In the genomic region with DNA sequence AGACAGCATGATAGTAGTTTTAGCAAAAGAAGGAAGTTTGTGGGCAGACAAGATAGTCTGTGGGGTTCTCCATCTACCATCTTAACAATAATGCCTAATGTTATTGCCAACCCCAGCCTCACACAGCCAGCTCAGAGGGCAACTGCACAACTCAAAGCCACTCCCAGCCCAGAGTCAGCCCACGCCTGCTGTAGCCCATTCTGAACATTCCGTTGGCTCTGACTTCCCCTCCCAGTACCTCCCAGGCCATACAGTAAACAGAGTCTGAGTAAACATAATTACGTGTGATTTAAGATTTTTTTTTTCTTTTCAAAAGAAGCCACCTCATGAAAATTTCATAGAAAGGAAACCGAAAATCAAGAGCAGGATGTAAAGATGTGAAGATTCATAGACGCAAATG, we compare ENCODE assay signal across 16 mouse cellular contexts.
DNase-seq lines count a peak whose midpoint lies in the region; ATAC-seq and TF ChIP-seq lines count a peak whose summit lies in the region.
"Had no signal": no experiment of that assay in that cellular context is flagged by ENCODE, and none has a peak within 500 bp of the region (broad histone marks: within the 10 kb centered on the region; RNA-seq: fewer than 3 reads in every experiment).

No protein-coding gene starts in this region.

- 41% methylated on average over 5 of the region's 5 CpGs for WGBS in lung, embryonic 14.5 days
- WGBS in hindbrain, embryonic 10.5 days: 67% methylated on average over 5 of the region's 5 CpGs

- H3K4me2 ChIP-seq in lung, embryonic 14.5 days: no peak overlapping the region
- H3K4me2 ChIP-seq: intestine, embryonic 15.5 days; lung, embryonic 15.5 days had no signal

- no peaks in the 10 kb centered on the region for H3K9me3 ChIP-seq in lung, embryonic 14.5 days (ENCODE audit: low read depth, low read length)
- H3K9me3 ChIP-seq in hindbrain, embryonic 10.5 days: no peaks in the 10 kb centered on the region
- H3K9me3 ChIP-seq: embryonic facial prominence, embryonic 10.5 days; intestine, embryonic 15.5 days; lung, embryonic 15.5 days had no signal

- H3K4me3 ChIP-seq in lung, embryonic 14.5 days (ENCODE audit: low read depth, low read length): no peak overlapping the region
- no peak overlapping the region for H3K4me3 ChIP-seq in hindbrain, embryonic 10.5 days
- H3K4me3 ChIP-seq: embryonic facial prominence, embryonic 10.5 days; intestine, embryonic 15.5 days; lung, embryonic 15.5 days; myocyte had no signal

- no peaks in the 10 kb centered on the region for H3K36me3 ChIP-seq in lung, embryonic 14.5 days (ENCODE audit: insufficient read depth)
- no peaks in the 10 kb centered on the region for H3K36me3 ChIP-seq in hindbrain, embryonic 10.5 days
- H3K36me3 ChIP-seq: embryonic facial prominence, embryonic 10.5 days; intestine, embryonic 15.5 days; lung, embryonic 15.5 days had no signal

- peak; percentile 34 to 50 for DNase-seq in kidney, postnatal 4 days
- no peak for DNase-seq in kidney, postnatal 25 days
- peak; percentile 89 for DNase-seq in CD4-positive, CD25-positive, alpha-beta regulatory T cell, adult 2 months (ENCODE audit: low read depth, low spot score)
- peak; percentile 47 for DNase-seq in lung, embryonic 14.5 days
- DNase-seq in left cerebral cortex, adult 9 months (ENCODE audit: low spot score in 2 of 2): no peak
- no peak for DNase-seq in hindbrain, embryonic 10.5 days (ENCODE audit: low spot score)
- no peak for DNase-seq in left cerebral cortex, adult 18-20 months (ENCODE audit: low spot score in 2 of 2)
- DNase-seq: cerebellum, adult 8-10 months; heart, postnatal 36 days; left cerebral cortex, postnatal 4 days; thymus, adult 18-20 months had no signal

- H3K27me3 ChIP-seq in lung, embryonic 14.5 days (ENCODE audit: insufficient read depth, low read length): no peaks in the 10 kb centered on the region
- H3K27me3 ChIP-seq in hindbrain, embryonic 10.5 days (ENCODE audit: insufficient read depth, poor library complexity, severe bottlenecking): peaks cover 51% of the 10 kb centered on the region
- H3K27me3 ChIP-seq: intestine, embryonic 15.5 days; lung, embryonic 15.5 days had no signal

- H3K27ac ChIP-seq in lung, embryonic 14.5 days (ENCODE audit: low read depth): no peak overlapping the region
- no peak overlapping the region for H3K27ac ChIP-seq in hindbrain, embryonic 10.5 days
- H3K27ac ChIP-seq: intestine, embryonic 15.5 days; lung, embryonic 15.5 days had no signal

- no peak overlapping the region for H3K9ac ChIP-seq in lung, embryonic 14.5 days
- H3K9ac ChIP-seq: intestine, embryonic 15.5 days; lung, embryonic 15.5 days had no signal

- peaks cover 12% of the 10 kb centered on the region; the same call in 1 of the 2 replicates for H3K4me1 ChIP-seq in lung, embryonic 14.5 days (ENCODE audit: insufficient read depth)
- peaks cover 39% of the 10 kb centered on the region for H3K4me1 ChIP-seq in hindbrain, embryonic 10.5 days (replicated peaks)

- no peak for TF ChIP-seq CTCF in lung, embryonic 14.5 days (IDR thresholded peaks at IDR 0.05; ENCODE audit: low read depth)

- ATAC-seq in lung, embryonic 14.5 days (ENCODE audit: insufficient read depth): no peak
- 0 out of 2 replicates have a peak, but pooled peaks have one; percentile 23 for ATAC-seq in megakaryocyte-erythroid progenitor cell, adult 5-6 weeks (replicated peaks; ENCODE audit: low FRiP score, low TSS enrichment, poor library complexity, severe bottlenecking)
- ATAC-seq: intestine, embryonic 15.5 days had no signal

Comparison
In these comparisons a context has a peak if more than half of its experiments do, and no peak if none do; other contexts are left out.
1. DNase-seq: peak in kidney, postnatal 4 days (2 of 2), CD4-positive, CD25-positive, alpha-beta regulatory T cell, adult 2 months (single experiment) and lung, embryonic 14.5 days (single experiment); none in kidney, postnatal 25 days (0 of 2), left cerebral cortex, adult 9 months (0 of 2), hindbrain, embryonic 10.5 days (single experiment) and left cerebral cortex, adult 18-20 months (0 of 2).